Mouse (Mus musculus): ENCODE results near the gene Mapk9.

DNA sequence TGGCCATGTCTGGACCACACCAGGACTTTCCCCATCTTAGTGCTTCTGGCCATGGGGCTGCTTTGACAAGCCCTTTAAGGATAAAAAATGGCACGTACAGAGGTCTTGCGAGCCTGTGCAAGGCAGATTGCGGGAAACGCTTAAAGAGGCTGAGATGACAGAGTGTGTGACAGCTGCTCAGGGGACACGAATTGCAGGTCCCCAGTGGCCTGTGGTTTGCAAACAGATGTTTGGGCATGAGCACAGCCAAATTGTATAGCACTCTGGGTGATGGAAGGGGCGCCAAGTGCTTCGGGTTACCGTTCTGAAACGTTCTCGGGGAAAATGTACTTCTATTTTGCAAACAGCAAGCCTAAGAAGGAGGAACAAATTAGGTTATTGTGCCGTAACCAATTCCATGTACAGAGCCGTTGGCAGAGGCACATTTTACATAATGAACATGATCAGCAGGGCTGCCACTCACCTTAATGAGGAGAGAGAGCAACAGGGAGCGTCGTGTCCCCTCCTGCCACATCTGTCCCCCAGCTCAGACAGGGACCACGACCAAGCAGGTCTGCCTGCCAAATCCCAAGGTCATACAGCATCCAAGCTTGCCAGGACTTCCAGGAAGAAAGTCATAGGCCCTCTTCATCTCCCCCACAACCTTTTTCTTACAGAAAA lies 72.1 kb downstream of the Mapk9 start:
- TF ChIP-seq HCFC1 (IDR thresholded peaks at IDR 0.05; ENCODE audit: borderline replicate concordance, insufficient read depth, low read length) (no peak), CHD2 (IDR thresholded peaks at IDR 0.05; ENCODE audit: low read depth, low read length) (no peak)
